Mouse (Mus musculus) macrophage (primary cell): ENCODE measurements around the gene Prtn3. TPM values are rescaled to one million over a fixed set of nuclear protein-coding genes. Genes with fewer than 3 reads are reported as not detected.

ENCODE experiments used
- H3K27ac ChIP-seq: fragments of 350-480 bp; formaldehyde crosslinking; 2 replicates; pipeline ENCODE4 v1.9.0; 2021
- H3K36me3 ChIP-seq: fragments of 350-480 bp; formaldehyde crosslinking; 2 replicates; pipeline ENCODE4 v1.9.0; 2021; ENCODE audit errors: inconsistent target
- H3K4me3 ChIP-seq: fragments of 350-480 bp; formaldehyde crosslinking; 2 replicates; pipeline ENCODE4 v1.9.0; 2021; ENCODE audit errors: inconsistent target
- H3K79me2 ChIP-seq: fragments of 350-480 bp; formaldehyde crosslinking; 2 replicates; pipeline ENCODE4 v1.9.0; 2021; ENCODE audit errors: inconsistent target
- WGBS: methylation state at CpG from one replicate; pipeline ENCODE4 v1.1.7; 2026; ENCODE audit warnings: inconsistent platforms; ENCODE audit not compliant: missing documents; 5-methylcytosine and 5-hydroxymethylcytosine counted together
- polyA plus RNA-seq: library from polyadenylated mRNA; stranded (reverse); fragments of 250-400 nt; gene quantifications from 3 replicates; pipeline ENCODE4 v1.2.4, GENCODE M21; 2018; ENCODE audit warnings: inconsistent platforms

Prtn3 gene
- polyA plus RNA-seq, 1 experiment from 2014 or later = 1.2 TPM

DNA sequence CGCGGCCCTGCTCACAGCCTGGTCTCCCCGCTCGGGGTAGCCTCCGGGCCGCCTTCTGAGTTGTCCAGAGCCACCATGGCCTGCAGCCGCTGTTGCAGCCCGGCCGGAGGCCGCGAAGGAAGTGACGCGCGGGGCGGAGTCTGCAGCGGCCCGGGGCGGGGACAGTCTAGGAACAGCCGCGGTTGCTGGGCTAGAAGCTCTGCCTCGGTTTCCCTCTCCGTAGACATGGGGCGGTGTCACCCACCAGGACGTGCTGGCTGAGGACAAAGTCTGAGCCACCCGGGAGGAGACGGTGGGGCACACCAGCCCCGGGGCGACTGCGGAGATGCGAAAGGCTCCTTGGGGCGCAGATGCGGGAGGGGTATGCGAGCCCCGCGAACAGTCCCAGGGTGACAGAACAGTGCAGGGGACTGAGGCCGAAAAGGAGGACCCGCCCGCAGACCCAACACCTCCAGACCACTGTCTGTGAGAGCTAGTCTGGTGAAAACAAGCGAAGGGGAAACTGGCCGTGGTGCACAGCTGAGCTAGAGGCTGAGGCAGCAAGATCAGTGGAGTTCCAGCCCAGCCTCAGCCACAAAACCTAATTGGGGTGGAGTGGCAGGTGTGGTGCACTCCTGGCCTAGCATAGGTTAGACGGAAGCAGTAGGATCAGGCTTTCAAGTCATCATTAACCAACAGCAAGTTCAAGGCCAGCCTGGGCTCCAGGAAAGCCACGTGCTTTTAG, 42.7 kb downstream of the Prtn3 start, which contains the start of gene Kiss1r:
Kiss1r (plus strand) TSS at position 164 of the 724 bp plus-strand sequence.
- peaks cover 4% of the 10 kb centered on the region; the same call in 1 of the 2 replicates for H3K36me3 ChIP-seq
- H3K79me2 ChIP-seq = peaks cover 17% of the 10 kb centered on the region; the same call in 1 of the 2 replicates
- peak within 1 kb of the TSS; percentile 67 for H3K4me3 ChIP-seq
- peak within 1 kb of the TSS; percentile 53 for H3K27ac ChIP-seq
- 3% methylated on average over 40 of the region's 42 CpGs for WGBS

DNA sequence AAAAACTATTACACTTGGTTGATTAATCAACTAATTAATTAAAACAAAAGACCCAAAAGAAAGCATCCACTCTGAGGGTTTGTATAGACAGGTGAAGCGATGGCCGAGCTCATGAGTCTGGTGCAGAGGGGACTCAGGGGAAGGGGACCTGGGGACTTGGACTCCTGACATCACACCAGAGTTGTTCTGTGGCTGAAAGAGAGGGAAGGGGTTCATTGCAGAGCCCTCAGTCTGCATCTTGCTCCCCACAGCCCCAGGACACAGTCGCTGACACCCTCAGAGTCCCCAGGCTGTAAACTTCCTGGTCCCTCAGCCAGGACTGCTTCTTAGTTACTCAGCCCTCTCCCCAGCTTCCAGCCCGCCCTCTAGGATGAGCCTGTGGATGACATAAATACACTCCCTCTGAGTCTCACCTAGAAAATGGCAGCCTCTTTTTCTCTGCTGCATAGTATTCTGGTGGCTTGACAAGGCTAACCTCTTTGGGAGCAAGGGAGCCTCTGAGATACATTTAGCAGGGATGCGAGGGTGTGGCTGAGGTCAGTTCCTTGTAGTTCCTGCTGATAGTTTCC, 43.3 kb downstream of the Prtn3 start:
- Histone ChIP-seq H3K79me2 (peaks cover 17% of the 10 kb centered on the region; the same call in 1 of the 2 replicates), H3K27ac (no peak overlapping the region), H3K4me3 (peak overlapping the region; percentile 67; the same call in 1 of the 2 replicates), H3K36me3 (no peaks in the 10 kb centered on the region)
- 83% methylated on average over 5 of the region's 5 CpGs for WGBS

DNA sequence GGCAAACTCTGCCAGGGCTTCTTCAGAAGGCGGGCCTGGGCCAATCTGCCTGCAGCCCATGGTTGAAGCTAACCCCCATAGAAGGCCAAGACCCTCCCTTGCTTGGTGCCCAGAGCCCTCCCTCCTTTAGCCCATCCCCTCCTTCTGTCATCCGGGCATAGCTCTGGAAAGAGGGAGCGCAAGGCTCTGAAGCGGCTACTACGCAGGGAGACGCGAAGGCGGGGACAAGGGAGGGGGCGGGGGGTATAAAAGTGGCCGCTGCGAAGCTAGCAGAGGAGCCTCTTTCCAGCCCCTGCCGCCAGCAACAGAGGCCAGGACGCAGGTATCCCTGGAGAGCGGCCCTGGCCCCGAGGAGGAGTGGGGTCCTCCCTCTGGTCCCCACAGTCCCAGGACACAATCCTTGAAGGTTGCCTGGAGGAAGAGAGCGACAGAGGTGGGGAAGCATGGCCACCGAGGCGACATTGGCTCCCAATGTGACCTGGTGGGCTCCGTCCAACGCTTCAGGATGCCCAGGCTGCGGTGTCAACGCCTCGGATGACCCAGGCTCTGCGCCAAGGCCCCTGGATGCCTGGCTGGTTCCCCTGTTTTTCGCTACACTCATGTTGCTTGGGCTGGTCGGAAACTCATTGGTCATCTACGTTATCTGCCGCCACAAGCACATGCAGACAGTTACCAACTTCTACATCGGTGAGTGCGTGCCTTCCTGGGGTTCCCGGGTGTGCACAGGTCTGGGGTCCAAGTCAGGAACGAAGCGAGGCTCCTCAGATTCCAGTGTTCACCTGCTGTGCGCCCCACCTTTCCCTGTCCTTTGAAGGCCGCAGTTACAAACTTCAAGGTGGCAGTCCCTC, 44.2 kb downstream of the Prtn3 start:
- Histone ChIP-seq H3K27ac (no peak overlapping the region), H3K79me2 (peaks cover 17% of the 10 kb centered on the region; the same call in 1 of the 2 replicates), H3K36me3 (no peaks in the 10 kb centered on the region), H3K4me3 (no peak overlapping the region)
- 69% methylated on average over 34 of the region's 35 CpGs for WGBS

DNA sequence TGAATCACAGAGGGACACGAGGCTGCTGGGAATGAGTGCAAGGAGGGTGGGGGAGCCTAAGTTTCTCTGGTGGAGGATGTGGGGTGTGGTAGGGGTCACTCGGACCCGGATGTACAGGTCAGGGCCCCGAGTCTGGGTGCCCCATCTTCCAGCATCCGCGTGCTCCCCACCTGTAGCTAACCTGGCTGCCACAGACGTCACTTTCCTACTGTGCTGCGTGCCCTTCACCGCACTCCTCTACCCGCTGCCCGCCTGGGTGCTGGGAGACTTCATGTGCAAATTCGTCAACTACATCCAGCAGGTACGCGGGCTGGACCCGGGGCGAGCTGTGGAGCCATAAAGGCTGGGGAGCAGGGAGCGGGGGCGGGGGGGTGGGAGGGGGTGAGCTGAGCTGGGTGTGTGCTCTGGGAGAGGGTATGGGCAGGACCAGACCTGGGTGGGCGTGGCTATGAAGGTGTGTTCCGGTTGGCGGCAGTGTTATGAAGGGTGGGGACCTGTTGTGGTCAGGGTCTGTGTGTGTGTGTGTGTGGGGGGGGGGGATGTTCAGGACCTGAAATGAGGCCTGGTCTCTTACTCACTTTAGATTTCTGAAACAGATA, 45.1 kb downstream of the Prtn3 start:
- Histone ChIP-seq H3K79me2 (peaks cover 17% of the 10 kb centered on the region; the same call in 1 of the 2 replicates), H3K4me3 (no peak overlapping the region), H3K36me3 (no peaks in the 10 kb centered on the region), H3K27ac (no peak overlapping the region)
- 61% methylated on average over 19 of the region's 21 CpGs for WGBS

GRCm38 (mm10) chr10:79920056-79920890, 46.0 kb downstream of the Prtn3 start:
- 71% methylated on average over 26 of the region's 26 CpGs for WGBS
- Histone ChIP-seq H3K36me3 (no peaks in the 10 kb centered on the region), H3K79me2 (peaks cover 14% of the 10 kb centered on the region; the same call in 1 of the 2 replicates), H3K4me3 (no peak overlapping the region), H3K27ac (no peak overlapping the region)

DNA sequence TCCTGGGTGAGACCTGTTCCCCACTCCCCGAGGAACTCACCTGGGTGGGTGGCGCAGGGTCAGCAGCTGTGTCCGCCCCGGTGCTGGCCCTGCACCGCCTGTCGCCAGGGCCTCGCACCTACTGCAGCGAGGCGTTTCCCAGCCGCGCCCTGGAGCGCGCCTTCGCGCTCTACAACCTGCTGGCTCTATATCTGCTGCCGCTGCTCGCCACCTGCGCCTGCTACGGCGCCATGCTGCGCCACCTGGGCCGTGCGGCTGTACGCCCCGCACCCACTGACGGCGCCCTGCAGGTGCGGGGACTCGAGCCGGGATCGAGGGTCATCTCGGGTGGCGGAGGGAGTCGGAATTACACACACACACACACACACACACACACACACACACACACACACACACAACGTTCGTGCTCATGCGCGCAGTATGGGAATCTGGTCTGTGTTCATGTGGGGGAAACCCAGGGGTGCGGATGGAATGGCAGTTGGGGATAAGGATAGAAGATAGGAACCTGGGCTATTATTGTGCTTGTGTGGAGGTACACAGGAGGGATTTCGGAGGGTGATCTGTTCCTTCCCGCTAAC, 46.8 kb downstream of the Prtn3 start, which contains the start of gene R3hdm4:
R3hdm4 (minus strand) TSS at position 251 of the 578 bp plus-strand sequence.
- Histone ChIP-seq H3K36me3 (no peaks in the 10 kb centered on the region), H3K79me2 (peaks cover 6% of the 10 kb centered on the region; the same call in 1 of the 2 replicates), H3K27ac (no peak within 1 kb of the TSS), H3K4me3 (no peak within 1 kb of the TSS)
- WGBS = 32% methylated on average over 29 of the region's 41 CpGs

GRCm38 (mm10) chr10:79921572-79921971, 47.3 kb downstream of the Prtn3 start:
- whole genome bisulfite sequencing = 35% methylated on average over 22 of the region's 34 CpGs
- no peaks in the 10 kb centered on the region for H3K36me3 ChIP-seq
- H3K4me3 ChIP-seq = no peak overlapping the region
- H3K79me2 ChIP-seq = peaks cover under 1% of the 10 kb centered on the region; the same call in 1 of the 2 replicates
- no peak overlapping the region for H3K27ac ChIP-seq

GRCm38 (mm10) chr10:79924998-79925784, 50.9 kb downstream of the Prtn3 start:
- Histone ChIP-seq H3K27ac (no peak overlapping the region), H3K36me3 (no peaks in the 10 kb centered on the region), H3K4me3 (peak overlapping the region; percentile 82; the same call in 1 of the 2 replicates), H3K79me2 (peaks cover 33% of the 10 kb centered on the region)
- 25% methylated on average over 29 of the region's 29 CpGs for WGBS

GRCm38 (mm10) chr10:79925785-79926490, 51.7 kb downstream of the Prtn3 start:
- Histone ChIP-seq H3K4me3 (peak overlapping the region; percentile 82), H3K36me3 (no peaks in the 10 kb centered on the region), H3K27ac (peak overlapping the region; percentile 91), H3K79me2 (peaks cover 40% of the 10 kb centered on the region)
- 12% methylated on average over 11 of the region's 15 CpGs for WGBS

DNA sequence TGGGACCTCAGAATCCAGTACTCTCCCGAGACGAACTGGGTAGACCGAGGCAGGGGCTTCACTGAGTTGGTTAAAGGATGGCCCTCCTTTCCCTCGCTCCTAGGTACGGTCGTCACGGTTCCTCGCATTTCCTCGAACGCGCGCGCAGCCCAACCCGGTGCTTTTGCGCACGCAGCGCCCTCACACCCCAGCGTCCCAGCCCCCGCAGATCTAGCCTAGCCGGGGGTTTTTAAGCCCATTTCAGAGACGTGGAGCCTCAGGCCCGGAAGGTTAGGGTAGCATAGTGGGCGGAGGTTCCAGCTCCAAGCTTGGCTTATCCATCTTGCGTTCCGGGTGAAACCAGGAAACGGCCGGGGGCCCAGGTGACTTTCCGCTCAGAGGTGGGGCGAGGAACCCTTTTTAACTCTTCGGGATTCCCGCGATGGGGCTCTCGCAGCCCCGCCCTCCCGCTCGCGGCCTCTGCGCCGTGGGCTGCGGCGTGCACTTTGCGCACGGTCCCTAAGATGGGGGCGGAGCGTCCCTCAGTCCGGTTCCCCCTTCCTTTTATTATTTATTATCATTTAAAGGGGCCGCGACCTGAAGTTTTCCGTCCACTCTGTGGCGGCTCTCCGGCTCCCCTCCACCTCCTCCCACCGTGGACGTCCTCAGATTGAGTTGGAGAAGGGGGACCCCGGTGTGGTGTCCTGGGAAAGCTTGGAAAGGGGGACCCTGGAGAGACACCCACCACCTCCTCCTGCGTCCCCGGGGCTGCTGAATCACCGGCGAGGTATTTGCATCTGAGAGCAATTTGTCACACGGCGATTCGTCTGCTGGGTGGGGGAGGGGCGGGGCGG, 52.4 kb downstream of the Prtn3 start, which contains the start of gene Arid3a:
Arid3a (plus strand) TSS at position 553 of the 833 bp plus-strand sequence.
- Histone ChIP-seq H3K27ac (peak within 1 kb of the TSS; percentile 91), H3K79me2 (peaks cover 48% of the 10 kb centered on the region), H3K36me3 (no peaks in the 10 kb centered on the region), H3K4me3 (peak within 1 kb of the TSS; percentile 82)
- WGBS = under 1% methylated on average over 63 of the region's 63 CpGs

GRCm38 (mm10) chr10:79927324-79928029, 53.2 kb downstream of the Prtn3 start:
- Histone ChIP-seq H3K4me3 (peak overlapping the region; percentile 82), H3K27ac (peak overlapping the region; percentile 91), H3K79me2 (peaks cover 55% of the 10 kb centered on the region), H3K36me3 (0 out of 2 replicates have a peak, but pooled peaks cover 3% of the 10 kb centered on the region)
- WGBS = under 1% methylated on average over 50 of the region's 54 CpGs
